Mouse (Mus musculus): ENCODE measurements at regions not wholly inside any gene's neighbourhood (a gene's known extent, or its start where the extent isn't known, plus 50 kb on each side); places are given as distances from the start of the nearest gene placed in this dataset.

GRCm38 (mm10) chr12:106658317-106658716 lies 648.3 kb downstream of the Vrk1 start:
- TF ChIP-seq POLR2A (IDR thresholded peaks at IDR 0.05; ENCODE audit: borderline replicate concordance, insufficient read depth, low read length), result no peak
- TF ChIP-seq CTCF (IDR thresholded peaks at IDR 0.05; ENCODE audit: borderline replicate concordance, insufficient read depth, low read depth, low read length), result no peak

Data from cerebellum, adult 2 months (tissue).